Mouse (Mus musculus): ENCODE measurements around the gene Stxbp6. TPM values are rescaled to one million over a fixed set of nuclear protein-coding genes. Genes with fewer than 3 reads are reported as not detected.
A peak's percentile ranks its signal among the peaks of the same experiment; 100 is the strongest.
"Not testable (repeated sequence)": the region's sequence is repeated elsewhere in the genome, so short reads cannot be mapped to it uniquely, and the experiment has no call there.

Stxbp6 gene
- polyA plus RNA-seq, 1 experiment from 2014 or later: 9.9 TPM

DNA sequence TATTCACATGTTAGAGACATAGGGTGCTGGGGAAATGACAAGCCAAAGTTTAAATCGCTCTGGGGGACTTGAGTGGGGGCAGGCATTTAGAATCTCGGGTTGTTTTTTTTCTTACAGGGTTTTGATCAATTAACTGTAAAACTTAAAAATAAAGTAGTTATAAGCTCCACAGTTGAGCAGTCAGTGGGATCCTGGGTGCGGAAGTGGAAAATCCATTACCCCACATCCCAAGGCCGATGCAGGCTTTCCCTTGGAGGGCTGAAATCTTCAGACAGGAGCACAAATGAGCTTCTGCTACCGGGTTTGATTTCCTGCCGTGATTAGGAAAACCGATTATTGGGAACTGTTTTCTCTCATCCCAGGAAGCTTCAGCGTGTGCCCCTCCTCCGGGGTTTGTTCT is 26.8 kb downstream of the Stxbp6 start:
- H3K4me1 ChIP-seq (ENCODE audit: control insufficient read depth, insufficient read depth, low read length); H3K36me3 ChIP-seq (ENCODE audit: control insufficient read depth, insufficient read depth, low read length); H3K27ac ChIP-seq (ENCODE audit: low read depth, low read length); H3K9ac ChIP-seq (ENCODE audit: low read depth, low read length); H3K9me3 ChIP-seq (replicated peaks; ENCODE audit: control insufficient read depth, low read length); H3K4me3 ChIP-seq (ENCODE audit: low read depth, low read length); ATAC-seq (replicated peaks; ENCODE audit: insufficient number of reproducible peaks, low FRiP score, low TSS enrichment); H3K27me3 ChIP-seq (ENCODE audit: control insufficient read depth, insufficient read depth, low read length); H3K4me2 ChIP-seq: not testable (repeated sequence)
- WGBS (ENCODE audit: insufficient replicate concordance): 37% methylated on average over 7 of the region's 9 CpGs

GRCm38 (mm10) chr12:45047172-45047571 is 27.3 kb downstream of the Stxbp6 start:
- peaks cover 11% of the 10 kb centered on the region for H3K4me1 ChIP-seq (ENCODE audit: control insufficient read depth, insufficient read depth, low read length)
- 64% methylated on average over 4 of the region's 4 CpGs for WGBS (ENCODE audit: insufficient replicate concordance)
- H3K9me3 ChIP-seq (replicated peaks; ENCODE audit: control insufficient read depth, low read length): no peaks in the 10 kb centered on the region
- ATAC-seq (replicated peaks; ENCODE audit: insufficient number of reproducible peaks, low FRiP score, low TSS enrichment): no peak
- no peak overlapping the region for H3K27ac ChIP-seq (ENCODE audit: low read depth, low read length)
- H3K4me2 ChIP-seq: no peak overlapping the region
- no peaks in the 10 kb centered on the region for H3K36me3 ChIP-seq (ENCODE audit: control insufficient read depth, insufficient read depth, low read length)
- H3K4me3 ChIP-seq (ENCODE audit: low read depth, low read length): no peak overlapping the region
- H3K27me3 ChIP-seq (ENCODE audit: control insufficient read depth, insufficient read depth, low read length): no peaks in the 10 kb centered on the region
- H3K9ac ChIP-seq (ENCODE audit: low read depth, low read length): no peak overlapping the region

GRCm38 (mm10) chr12:45044581-45044980 is 29.9 kb downstream of the Stxbp6 start:
- H3K4me2 ChIP-seq: no peak overlapping the region
- H3K9ac ChIP-seq (ENCODE audit: low read depth, low read length): no peak overlapping the region
- no peaks in the 10 kb centered on the region for H3K36me3 ChIP-seq (ENCODE audit: control insufficient read depth, insufficient read depth, low read length)
- H3K27ac ChIP-seq (ENCODE audit: low read depth, low read length): no peak overlapping the region
- 46% methylated on average over 1 of the region's 1 CpGs for WGBS (ENCODE audit: insufficient replicate concordance)
- no peak for ATAC-seq (replicated peaks; ENCODE audit: insufficient number of reproducible peaks, low FRiP score, low TSS enrichment)
- H3K4me1 ChIP-seq (ENCODE audit: control insufficient read depth, insufficient read depth, low read length): peaks cover 17% of the 10 kb centered on the region
- no peaks in the 10 kb centered on the region for H3K27me3 ChIP-seq (ENCODE audit: control insufficient read depth, insufficient read depth, low read length)
- no peak overlapping the region for H3K4me3 ChIP-seq (ENCODE audit: low read depth, low read length)
- no peaks in the 10 kb centered on the region for H3K9me3 ChIP-seq (replicated peaks; ENCODE audit: control insufficient read depth, low read length)

DNA sequence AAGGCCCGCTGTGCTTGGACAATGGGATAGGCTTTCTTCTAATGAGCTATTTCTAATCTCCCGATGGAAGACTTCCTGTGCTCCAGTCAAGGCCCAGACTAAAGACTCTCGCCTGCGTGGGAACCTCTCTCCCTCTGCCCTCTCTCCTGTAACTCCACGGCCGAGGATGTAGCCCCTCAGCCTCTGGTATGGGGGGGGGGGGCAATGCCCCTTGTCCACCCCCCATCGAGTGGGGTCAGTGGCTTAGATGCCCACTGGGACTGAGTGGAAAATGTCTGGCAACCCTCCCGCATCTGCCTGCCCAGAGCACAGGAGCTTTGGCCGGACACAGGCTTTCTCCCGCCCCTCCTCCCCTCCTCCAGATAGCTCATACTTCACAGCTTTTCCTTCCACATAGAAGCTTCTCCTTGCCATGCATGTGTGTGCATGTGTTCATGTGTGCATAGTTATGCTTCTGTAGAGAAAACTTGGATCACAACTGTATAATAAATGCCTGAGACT is 31.9 kb downstream of the Stxbp6 start:
- H3K27me3 ChIP-seq (ENCODE audit: control insufficient read depth, insufficient read depth, low read length): no peaks in the 10 kb centered on the region
- H3K4me1 ChIP-seq (ENCODE audit: control insufficient read depth, insufficient read depth, low read length): peaks cover 17% of the 10 kb centered on the region
- 43% methylated on average over 10 of the region's 10 CpGs for WGBS (ENCODE audit: insufficient replicate concordance)
- H3K9ac ChIP-seq (ENCODE audit: low read depth, low read length): no peak overlapping the region
- no peaks in the 10 kb centered on the region for H3K9me3 ChIP-seq (replicated peaks; ENCODE audit: control insufficient read depth, low read length)
- no peak for ATAC-seq (replicated peaks; ENCODE audit: insufficient number of reproducible peaks, low FRiP score, low TSS enrichment)
- H3K36me3 ChIP-seq (ENCODE audit: control insufficient read depth, insufficient read depth, low read length): no peaks in the 10 kb centered on the region
- H3K27ac ChIP-seq (ENCODE audit: low read depth, low read length): peak overlapping the region; percentile 62
- H3K4me3 ChIP-seq (ENCODE audit: low read depth, low read length): no peak overlapping the region
- peak overlapping the region; percentile 25 for H3K4me2 ChIP-seq

GRCm38 (mm10) chr12:45037496-45037895 is 37.0 kb downstream of the Stxbp6 start:
- 64% methylated on average over 1 of the region's 1 CpGs for WGBS (ENCODE audit: insufficient replicate concordance)
- Histone ChIP-seq H3K4me1 (ENCODE audit: control insufficient read depth, insufficient read depth, low read length) (peaks cover 9% of the 10 kb centered on the region; the same call in 1 of the 2 replicates), H3K9ac (ENCODE audit: low read depth, low read length) (no peak overlapping the region), H3K4me3 (ENCODE audit: low read depth, low read length) (no peak overlapping the region), H3K27me3 (ENCODE audit: control insufficient read depth, insufficient read depth, low read length) (no peaks in the 10 kb centered on the region), H3K27ac (ENCODE audit: low read depth, low read length) (no peak overlapping the region), H3K36me3 (ENCODE audit: control insufficient read depth, insufficient read depth, low read length) (no peaks in the 10 kb centered on the region), H3K9me3 (replicated peaks; ENCODE audit: control insufficient read depth, low read length) (no peaks in the 10 kb centered on the region), H3K4me2 (no peak overlapping the region)
- no peak for ATAC-seq (replicated peaks; ENCODE audit: insufficient number of reproducible peaks, low FRiP score, low TSS enrichment)

DNA sequence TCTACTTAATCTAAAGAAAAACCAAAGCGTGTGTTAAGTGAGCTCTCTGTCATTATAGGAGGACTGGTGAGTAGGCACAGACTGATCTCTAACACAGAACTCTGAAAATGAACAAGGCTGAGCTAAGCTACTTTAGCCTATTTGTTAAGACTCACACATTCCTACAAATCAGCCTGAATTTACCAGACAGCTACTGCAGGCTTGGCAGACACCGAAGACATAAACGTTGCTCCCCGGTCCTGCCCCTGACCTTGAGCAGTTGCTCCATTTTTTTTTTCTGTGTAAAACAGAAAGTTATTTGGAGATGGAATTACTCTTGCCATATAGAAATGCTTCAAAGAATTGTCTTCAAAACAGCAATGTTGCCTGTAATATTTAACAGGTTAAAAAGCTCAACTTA is 37.4 kb downstream of the Stxbp6 start:
- 73% methylated on average over 4 of the region's 4 CpGs for WGBS (ENCODE audit: insufficient replicate concordance)
- Histone ChIP-seq H3K4me1 (ENCODE audit: control insufficient read depth, insufficient read depth, low read length) (peaks cover 5% of the 10 kb centered on the region; the same call in 1 of the 2 replicates), H3K4me2 (no peak overlapping the region), H3K4me3 (ENCODE audit: low read depth, low read length) (no peak overlapping the region), H3K27me3 (ENCODE audit: control insufficient read depth, insufficient read depth, low read length) (no peaks in the 10 kb centered on the region), H3K27ac (ENCODE audit: low read depth, low read length) (no peak overlapping the region), H3K9ac (ENCODE audit: low read depth, low read length) (no peak overlapping the region), H3K9me3 (replicated peaks; ENCODE audit: control insufficient read depth, low read length) (no peaks in the 10 kb centered on the region), H3K36me3 (ENCODE audit: control insufficient read depth, insufficient read depth, low read length) (no peaks in the 10 kb centered on the region)
- no peak for ATAC-seq (replicated peaks; ENCODE audit: insufficient number of reproducible peaks, low FRiP score, low TSS enrichment)

- ATAC-seq (replicated peaks; ENCODE audit: insufficient number of reproducible peaks, low FRiP score, low TSS enrichment): no peak
- Histone ChIP-seq H3K27me3 (ENCODE audit: control insufficient read depth, insufficient read depth, low read length) (no peaks in the 10 kb centered on the region), H3K27ac (ENCODE audit: low read depth, low read length) (no peak overlapping the region), H3K36me3 (ENCODE audit: control insufficient read depth, insufficient read depth, low read length) (no peaks in the 10 kb centered on the region), H3K9me3 (replicated peaks; ENCODE audit: control insufficient read depth, low read length) (no peaks in the 10 kb centered on the region), H3K4me3 (ENCODE audit: low read depth, low read length) (no peak overlapping the region), H3K4me2 (no peak overlapping the region), H3K4me1 (ENCODE audit: control insufficient read depth, insufficient read depth, low read length) (no peaks in the 10 kb centered on the region), H3K9ac (ENCODE audit: low read depth, low read length) (no peak overlapping the region)
- WGBS (ENCODE audit: insufficient replicate concordance): 80% methylated on average over 3 of the region's 3 CpGs
These were observed 43.8 kb downstream of the Stxbp6 start for GRCm38 (mm10) chr12:45030681-45031080.

GRCm38 (mm10) chr12:45026347-45026746 is 48.2 kb downstream of the Stxbp6 start:
- Histone ChIP-seq H3K27me3 (ENCODE audit: control insufficient read depth, insufficient read depth, low read length) (no peaks in the 10 kb centered on the region), H3K4me1 (ENCODE audit: control insufficient read depth, insufficient read depth, low read length) (no peaks in the 10 kb centered on the region), H3K36me3 (ENCODE audit: control insufficient read depth, insufficient read depth, low read length) (no peaks in the 10 kb centered on the region), H3K27ac (ENCODE audit: low read depth, low read length) (no peak overlapping the region), H3K4me2 (no peak overlapping the region), H3K4me3 (ENCODE audit: low read depth, low read length) (no peak overlapping the region), H3K9me3 (replicated peaks; ENCODE audit: control insufficient read depth, low read length) (no peaks in the 10 kb centered on the region), H3K9ac (ENCODE audit: low read depth, low read length) (no peak overlapping the region)
- no peak for ATAC-seq (replicated peaks; ENCODE audit: insufficient number of reproducible peaks, low FRiP score, low TSS enrichment)
- 64% methylated on average over 1 of the region's 1 CpGs for WGBS (ENCODE audit: insufficient replicate concordance)

DNA sequence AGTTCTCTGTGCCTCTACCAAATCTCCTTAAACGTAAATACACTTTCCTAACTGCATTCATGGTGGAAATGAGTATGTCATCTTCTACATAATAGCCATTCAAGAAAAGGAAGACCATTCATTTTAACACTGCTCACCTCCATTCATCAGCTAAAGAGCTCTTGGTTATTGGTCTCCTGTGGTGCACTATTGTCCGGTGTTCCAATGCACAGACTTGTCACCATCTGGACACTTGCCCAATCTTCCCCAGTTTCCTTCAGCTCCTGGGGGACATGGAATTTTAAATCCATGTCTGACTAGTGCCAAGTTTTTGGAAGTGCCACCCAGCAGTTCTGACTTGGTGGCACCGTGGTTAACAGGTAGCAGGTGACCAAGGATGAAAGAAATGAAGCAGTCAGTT is 54.5 kb downstream of the Stxbp6 start:
- no peak overlapping the region for H3K27ac ChIP-seq (ENCODE audit: low read depth, low read length)
- H3K4me2 ChIP-seq: no peak overlapping the region
- no peak overlapping the region for H3K9ac ChIP-seq (ENCODE audit: low read depth, low read length)
- 91% methylated on average over 3 of the region's 3 CpGs for WGBS (ENCODE audit: insufficient replicate concordance)
- H3K9me3 ChIP-seq (replicated peaks; ENCODE audit: control insufficient read depth, low read length): no peaks in the 10 kb centered on the region
- no peak for ATAC-seq (replicated peaks; ENCODE audit: insufficient number of reproducible peaks, low FRiP score, low TSS enrichment)
- H3K4me1 ChIP-seq (ENCODE audit: control insufficient read depth, insufficient read depth, low read length): no peaks in the 10 kb centered on the region
- no peaks in the 10 kb centered on the region for H3K36me3 ChIP-seq (ENCODE audit: control insufficient read depth, insufficient read depth, low read length)
- no peaks in the 10 kb centered on the region for H3K27me3 ChIP-seq (ENCODE audit: control insufficient read depth, insufficient read depth, low read length)
- H3K4me3 ChIP-seq (ENCODE audit: low read depth, low read length): no peak overlapping the region

All from heart, embryonic 11.5 days (tissue).